Mouse (Mus musculus) induced T-regulatory cell, adult 2 months (primary cell): ENCODE results near the gene BC107364.
A peak's percentile ranks its signal among the peaks of the same experiment; 100 is the strongest.
"Not testable (repeated sequence)": the region's sequence is repeated elsewhere in the genome, so short reads cannot be mapped to it uniquely, and the experiment has no call there.

Experiments
- DNase-seq: peaks from one replicate; pipeline ENCODE4 v3.0.0-alpha.2; 2012; ENCODE audit warnings: low read depth

The BC107364 gene

DNA sequence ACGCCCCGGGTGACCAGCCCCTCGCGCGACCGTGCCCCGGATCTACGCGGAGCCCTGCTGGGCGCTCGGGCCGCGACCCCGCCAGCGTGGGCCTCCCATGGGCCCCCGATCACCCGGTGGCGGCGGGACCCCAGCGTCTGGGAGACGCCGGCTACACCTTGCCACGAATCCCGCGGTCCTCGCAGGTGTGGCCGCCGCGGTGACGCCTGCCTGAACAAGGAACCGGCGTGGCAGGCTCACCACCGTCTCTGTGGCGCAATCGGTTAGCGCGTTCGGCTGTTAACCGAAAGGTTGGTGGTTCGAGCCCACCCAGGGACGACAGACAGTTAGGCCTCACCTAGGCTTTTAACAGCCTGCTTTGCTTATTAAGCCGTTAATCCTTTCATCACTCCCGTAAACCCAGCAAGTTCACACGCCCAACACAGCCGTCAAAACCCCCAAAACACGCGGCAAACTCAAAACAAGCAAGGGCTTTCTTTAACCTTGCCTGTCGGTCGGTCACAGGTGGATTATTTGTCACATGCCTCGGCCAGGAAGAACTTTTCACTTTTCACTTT is 847 bp downstream of the BC107364 start:
- not testable (repeated sequence) for DNase-seq

DNA sequence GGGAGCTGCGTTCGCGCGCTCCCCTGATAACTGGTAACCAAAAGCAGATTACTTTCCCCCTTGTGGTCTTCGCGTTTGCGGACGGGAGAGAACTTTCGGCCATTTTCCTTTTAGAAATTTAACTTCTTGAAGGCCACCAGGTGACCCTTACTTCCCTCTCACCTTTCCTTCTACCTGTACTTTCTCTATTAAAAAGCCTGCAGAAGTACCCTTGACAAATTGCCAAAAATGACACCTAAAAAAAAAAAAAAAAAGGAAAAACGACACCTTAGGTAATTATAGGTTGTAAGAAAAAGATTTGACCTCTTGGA is 1.6 kb downstream of the BC107364 start:
- not testable (repeated sequence) for DNase-seq

DNA sequence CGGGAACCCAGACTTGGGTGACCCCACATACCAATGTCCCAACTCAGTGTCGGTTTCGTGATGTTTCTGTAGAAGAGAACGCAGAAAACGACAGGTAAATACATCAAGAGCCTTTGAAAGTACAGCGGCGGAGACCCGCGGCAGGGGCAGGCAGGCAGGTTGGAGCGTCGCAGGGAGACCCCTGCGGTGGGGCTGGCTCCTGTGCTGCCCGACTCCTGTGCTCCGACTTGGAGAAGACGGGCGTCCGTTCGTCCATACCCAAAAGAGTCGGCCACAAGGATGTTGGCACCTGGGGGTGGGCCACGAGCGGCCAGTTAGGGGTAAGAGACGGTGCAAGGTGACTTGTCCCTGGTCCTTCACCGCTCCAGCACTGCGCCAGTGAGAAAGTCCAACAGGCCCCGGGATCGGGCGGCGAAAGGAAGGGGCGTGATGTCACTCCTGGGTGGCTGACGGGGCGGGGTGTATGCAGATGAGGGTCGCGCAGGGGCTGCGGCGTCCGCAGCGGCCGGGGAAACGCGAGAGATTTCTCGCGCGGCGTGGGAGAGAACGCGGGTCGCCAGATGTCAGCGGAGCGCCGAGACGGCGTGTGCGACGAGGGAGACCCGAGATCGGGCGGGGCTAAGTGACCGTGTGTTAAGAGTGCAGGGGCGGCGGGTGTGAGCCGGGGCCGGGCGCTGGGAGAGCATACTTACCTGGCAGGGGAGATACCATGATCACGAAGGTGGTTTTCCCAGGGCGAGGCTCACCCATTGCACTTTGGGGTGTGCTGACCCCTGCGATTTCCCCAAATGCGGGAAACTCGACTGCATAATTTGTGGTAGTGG is 2.1 kb downstream of the BC107364 start:
- not testable (repeated sequence) for DNase-seq

DNA sequence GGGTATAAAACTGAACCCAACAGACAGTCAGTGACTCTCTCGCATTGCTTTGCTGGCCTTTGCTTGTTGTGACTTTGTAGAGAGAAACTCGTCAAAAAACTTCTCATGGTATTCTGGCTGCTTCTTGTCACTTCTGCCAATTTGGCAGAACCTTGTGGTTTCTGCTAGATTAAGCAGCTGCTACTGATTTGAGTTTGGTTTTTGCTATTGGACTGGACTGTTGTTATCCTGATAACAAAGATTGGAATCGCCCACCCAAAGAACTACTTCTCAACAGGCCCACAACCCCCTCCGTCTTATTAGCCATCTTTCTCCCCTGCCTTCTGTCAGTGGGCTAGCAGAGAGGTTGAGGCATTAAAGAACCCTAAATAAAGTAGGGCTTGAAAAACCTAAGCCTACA is 6.7 kb downstream of the BC107364 start:
- no peak for DNase-seq

DNA sequence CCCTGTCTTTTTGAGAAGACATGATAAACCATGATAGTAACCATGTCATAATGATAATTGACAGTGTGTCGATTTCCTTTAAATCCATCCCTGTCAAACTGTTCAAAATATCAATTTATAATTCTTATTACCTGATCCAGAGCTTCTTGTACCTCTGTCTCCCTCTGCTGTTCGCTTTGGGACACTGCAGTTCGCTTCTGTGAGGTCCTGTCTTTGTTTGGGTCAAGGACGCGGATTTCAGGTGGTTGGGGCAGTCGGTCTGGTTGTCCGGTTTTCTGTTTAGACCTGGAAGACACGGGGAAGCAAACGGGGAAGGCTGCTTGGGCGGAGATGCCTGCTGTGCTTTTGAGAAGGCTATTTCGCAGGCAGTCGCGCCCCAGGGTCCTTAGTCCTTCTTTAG is 11.5 kb downstream of the BC107364 start:
- DNase-seq, result peak; percentile 86

DNA sequence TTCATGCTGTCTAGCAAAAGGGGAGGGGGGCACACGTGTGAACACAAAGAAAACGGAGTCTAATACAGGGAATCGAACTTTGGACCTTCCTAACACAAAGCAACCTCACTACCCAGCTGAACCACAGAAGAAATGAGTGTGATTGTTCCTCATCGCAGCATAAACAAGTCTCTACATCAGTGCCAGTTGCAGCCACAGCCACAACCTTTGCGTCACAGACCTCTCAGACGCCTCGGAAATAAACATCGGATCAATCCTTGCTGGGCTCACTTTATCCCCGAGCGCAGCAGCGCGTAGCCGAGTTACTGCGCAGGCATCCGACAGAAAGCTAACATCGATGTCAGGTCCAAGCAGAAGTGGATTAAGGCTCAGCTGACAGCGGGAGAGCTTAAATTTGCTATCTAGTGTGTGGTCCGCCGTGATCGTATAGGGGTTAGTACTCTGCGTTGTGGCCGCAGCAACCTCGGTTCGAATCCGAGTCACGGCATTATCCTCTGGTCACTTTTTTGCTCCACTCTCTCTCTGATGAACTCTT is 16.5 kb downstream of the BC107364 start:
- peak; percentile 61 for DNase-seq

DNA sequence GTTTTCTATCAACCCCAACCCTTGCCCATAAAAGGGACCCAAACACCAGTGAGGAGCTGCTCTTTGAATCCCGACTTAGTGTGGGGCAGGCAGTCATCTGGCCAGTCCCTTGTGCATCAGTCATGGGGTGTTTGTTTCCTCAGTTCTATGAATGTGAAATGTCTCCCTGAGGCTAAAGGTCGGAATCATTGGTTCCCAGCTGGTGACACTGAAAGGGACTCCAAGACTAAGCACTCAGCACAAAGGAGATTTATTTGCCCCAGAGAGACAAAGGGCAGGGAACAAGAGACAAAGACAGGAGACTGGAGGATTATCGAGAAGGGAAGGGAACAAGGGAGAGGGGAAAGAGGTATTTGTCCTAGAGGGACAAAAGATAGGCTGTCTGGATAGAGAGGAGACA is 19.9 kb downstream of the BC107364 start:
- no peak for DNase-seq

DNA sequence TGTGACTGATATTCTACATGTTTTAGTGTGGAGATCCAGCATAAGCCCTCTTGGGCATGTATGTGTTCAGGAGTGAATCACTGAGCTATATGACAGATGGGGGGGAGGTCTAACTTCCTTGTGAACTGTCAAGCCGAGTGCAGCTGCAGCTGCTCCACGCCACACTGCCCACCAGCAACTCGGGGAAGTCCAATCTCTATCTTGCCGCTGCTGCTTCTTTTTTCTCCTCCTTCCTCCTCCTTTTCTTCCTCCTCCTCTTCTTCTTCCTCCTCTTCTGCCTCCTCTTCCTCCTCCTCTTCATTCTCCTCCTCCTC is 22.3 kb downstream of the BC107364 start:
- DNase-seq, result no peak

DNA sequence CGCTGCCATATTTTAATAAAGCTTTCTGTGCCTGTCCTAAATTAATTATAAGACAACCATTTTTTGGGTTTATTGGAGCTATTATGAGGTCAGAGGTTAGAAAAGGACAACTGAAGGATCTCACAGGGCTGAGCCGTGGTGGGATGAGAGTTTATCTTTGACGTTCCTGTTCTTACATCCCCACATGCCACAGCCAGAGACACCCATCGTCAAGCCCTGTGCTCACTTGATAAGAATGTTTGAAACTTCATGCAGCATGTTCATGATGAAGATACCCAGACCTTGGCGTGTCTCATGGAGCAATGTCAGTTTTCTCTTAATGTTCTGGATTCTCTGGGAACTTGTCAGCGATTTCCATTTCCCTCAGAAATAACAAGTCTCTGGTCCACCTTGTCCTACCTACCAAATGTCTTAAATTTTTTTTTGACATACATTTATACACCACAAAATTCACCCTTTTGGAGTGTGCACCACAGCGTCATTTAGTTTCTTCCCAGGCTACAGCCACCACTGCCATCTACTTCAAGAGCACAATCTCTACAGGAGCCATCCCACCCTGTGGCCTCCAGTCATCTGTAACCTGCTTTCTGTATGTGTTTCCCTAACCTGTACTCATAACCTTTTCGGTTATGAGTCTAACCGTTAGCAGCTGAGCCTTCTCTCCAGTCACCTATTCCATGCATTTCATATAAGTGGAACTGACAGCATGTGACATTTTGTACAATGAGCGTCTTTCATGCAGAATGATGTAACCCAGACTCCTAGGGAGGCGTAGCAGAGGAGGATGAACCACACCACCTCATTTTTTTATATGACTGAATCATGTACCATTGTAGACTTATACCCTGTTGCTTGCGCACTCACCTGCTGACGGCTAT is 22.9 kb downstream of the BC107364 start:
- no peak for DNase-seq

DNA sequence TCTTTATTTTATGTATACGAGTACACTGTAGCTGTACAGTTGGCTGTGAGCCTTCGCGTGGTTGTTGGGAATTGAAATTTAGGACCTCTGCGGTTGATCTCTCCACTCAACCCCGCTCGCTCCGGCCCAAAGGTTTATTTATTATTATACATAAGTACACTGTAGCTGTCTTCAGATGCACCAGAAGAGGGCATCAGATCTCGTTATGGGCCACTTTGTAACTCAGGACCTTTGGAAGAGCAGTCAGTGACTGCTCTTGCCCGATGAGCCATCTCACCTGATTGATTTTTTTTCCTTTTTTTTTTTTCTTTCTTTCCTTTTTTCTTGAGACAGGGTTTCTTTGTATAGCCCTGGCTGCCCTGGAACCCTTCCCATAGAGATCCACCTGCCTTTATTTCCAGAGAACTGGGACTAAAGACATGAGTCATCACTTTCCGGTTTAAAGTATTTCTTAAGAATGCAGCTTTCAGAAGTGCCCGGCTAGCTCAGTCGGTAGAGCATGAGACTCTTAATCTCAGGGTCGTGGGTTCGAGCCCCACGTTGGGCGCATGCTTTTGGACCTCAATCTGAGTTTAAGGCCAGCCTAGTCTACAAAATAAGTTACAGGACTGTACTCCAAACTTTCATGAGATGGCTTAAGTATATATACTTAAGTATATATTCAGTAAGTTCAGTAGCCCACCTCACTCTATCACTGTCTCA is 24.2 kb downstream of the BC107364 start:
- peak; percentile 53 for DNase-seq

DNA sequence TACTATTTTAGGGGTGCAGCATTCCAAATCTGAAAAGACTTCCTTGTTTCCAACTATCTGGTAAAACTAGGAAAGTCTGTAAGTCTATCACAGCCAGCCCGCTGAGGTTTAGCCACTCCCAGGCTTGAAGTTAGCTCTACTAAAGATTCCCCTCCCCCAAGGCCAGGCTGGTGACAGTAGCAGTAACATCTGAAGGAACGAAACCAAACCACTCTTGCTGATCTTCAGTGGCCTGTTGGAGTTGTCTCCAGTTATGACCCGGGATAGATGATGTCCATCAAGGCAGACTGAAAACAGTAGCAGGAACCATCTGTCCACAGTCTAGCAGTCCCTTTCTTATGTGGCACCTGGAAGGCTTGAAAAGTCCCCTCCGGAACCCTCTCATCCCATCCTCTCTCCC is 24.8 kb downstream of the BC107364 start:
- peak; percentile 62 for DNase-seq

DNA sequence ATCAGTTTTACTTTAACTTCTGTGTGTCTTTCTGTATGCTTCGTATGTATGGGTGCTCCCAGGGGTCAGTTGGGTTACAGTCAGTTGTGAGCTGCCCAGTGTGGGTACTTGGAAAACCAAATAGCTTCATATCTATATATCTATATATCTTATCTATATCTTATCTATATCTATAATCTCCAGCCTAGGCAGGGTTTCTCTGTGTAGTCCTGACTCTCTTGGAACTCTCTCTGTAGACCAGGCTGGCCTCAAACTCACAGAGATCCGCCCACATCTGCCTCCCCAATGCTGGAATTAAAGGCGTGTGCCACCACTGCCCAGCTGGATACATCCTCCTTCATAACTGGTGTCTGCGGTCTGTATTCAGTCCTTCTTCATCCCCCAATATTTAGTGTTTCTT is 25.8 kb downstream of the BC107364 start:
- DNase-seq, result no peak

DNA sequence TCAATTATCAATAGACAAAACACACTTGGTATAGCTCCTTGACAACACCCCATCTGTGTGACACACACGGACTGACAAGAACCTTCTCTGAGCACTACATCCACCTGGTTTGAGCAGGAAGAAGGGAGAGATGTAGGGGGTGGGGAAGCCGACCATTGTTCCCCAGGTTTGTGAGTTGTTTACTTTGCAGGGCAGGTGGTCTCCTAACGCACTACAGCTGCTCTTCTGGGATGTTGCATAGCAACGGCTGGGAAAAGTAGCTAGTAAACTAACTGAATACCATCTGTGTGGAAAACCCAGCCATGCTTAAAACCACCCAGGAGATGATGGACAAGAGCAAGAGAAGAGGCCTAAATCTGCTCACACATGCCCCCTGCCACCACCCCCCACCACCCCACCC is 27.7 kb downstream of the BC107364 start:
- not testable (repeated sequence) for DNase-seq

DNA sequence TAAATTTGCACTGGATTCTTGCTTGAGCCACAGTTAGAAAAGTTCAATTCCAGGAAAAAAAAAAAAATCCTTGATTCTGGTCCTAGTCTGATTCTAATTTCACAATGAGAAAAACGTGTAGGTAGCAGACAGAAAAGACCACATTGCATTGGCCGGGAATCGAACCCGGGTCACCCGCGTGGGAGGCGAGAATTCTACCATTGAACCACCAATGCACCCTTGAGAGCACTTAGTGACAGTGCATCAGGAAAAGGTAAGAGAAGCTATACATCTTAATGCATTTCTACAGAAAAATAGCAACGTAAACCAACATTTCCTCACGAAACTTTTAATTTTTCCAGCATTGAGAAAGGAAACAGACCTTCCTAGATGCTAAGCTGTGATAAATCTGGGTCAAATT is 28.2 kb downstream of the BC107364 start:
- DNase-seq, result no peak

DNA sequence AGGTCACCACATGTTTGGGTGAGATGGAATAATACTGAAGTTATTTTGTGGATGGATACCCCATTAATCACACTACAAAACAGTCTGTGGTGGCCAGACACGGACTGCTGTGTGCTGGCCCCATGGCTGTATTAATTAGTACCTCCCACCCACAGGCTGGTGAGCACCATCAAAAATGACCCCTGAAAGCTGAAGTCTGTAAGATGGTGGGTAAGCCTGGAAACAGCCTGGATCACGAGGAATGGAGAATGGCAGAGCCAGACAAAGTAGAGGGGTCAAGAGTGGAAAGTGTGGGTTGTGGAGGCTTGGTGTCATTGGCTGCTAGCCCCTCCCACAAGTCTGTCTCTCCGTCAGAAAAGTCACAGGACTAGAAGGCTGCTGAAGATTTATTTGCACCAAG is 31.3 kb downstream of the BC107364 start:
- DNase-seq, result no peak

DNA sequence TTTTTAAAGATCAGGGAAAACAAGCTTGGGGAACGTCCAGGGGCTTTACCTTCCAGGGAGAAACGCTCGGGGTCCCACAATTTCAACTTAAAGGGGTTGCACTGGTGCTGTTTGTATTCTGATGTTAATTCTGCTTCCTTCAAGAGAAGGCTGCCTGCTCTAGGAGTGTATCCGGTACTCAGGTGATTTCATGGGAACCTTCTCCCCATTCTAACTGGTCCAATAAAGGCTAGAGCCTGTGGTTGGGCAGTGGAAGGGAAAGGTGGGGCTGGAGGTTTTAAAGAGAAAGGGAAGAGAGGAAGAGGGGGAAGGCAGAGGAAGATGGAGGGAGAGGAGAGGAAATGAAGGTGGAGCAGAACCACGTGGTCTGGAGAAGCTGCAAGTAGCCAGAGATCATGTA is 33.2 kb downstream of the BC107364 start:
- DNase-seq, result not testable (repeated sequence)

DNA sequence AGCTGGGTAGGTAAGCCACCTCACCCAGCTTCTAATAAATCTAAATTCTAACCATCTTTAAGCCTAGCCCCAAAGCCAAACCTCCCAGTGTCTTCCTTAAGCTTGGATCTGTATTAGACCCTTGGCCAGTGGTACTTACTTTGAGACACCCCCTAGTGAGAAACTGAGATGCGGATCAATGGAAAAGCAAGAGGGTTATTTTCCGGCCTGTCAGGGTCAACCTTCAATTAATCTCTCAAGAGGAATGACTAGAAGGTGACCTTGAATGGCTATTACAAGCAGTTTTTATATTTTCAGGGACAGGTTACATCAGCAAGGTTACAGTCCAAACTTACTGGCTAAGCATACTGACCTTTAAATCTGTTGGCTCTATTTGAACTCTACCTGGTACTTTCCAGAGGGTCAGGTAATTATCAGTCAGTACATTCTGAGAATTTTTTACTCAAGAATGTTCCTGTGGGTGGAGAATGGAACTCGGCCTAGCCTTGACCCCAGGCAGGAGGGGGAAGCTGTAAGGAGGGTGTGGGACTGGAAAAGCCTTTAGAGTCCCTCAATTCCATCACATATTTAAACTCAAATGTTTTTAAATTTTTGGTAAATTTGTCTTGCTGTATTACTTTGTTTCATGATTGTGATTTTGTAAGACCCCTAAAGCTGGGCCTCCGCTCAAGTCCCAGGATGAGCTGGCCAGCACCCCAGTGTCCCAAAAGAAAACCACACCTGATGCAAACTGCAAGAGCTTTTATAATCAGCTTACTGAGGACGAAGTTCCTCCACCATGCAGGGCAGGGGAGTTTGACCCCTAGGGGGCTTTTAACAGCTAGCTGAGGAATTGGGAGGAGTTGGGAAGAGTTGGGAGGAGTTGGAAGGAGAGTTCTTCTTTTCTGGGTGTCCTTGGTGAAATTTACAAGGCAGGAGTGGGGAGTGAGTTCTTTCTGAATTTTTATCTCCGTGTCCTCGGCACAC is 34.0 kb downstream of the BC107364 start:
- DNase-seq, result no peak

DNA sequence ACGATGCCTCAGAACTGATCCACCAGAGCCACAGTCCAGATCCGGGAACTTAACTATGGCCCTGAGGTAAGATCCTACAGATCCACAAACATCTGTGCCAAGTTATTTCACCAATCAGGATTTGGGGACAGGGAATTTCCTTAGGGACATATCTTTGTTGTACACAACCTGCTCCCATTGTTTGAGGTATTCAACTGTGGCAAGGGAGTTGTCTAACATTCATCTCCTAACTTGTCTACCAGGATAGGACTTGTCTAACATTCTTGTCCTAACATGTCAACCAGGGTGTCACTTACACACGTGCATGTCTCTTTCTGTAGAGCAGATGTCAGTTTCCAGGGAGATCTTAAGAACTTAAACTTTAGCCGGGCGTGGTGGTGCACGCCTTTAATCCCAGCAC is 35.5 kb downstream of the BC107364 start:
- no peak for DNase-seq

DNA sequence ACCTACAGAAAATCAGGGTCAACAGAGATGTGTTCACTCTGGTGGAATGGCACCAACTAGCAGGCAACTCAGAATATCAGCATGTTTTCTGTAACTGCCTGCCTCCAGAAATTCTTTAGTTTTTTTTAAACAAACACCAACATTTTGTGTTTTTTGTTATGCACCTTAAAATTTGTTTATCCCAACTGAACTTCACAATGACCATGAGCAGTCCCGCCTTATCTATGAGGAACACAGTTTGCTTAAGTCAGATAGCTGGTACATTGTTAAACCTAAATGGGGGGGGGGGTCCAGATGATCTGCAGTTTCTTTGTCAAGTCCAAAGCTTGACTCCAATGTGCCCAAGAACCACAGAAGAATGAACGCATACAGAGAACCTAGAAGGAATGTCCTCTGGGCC is 36.0 kb downstream of the BC107364 start:
- DNase-seq, result no peak

DNA sequence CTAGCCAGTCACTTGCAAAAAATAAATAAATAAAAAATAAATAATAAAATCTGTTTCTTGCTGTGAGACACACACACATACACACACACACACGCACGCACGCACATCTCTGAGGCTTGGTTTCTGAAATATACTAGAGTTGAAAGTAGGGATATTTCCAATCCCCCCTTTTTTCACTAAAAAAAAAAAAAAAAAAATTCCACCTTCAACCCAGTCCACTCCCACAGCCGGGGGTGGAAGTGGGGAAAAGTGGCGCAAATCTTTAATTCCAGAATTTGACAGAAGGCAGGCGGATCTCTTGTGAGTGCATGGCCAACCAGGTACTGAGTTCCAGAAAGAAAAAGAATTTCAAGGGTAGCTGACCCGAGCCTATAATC is 37.2 kb downstream of the BC107364 start:
- no peak for DNase-seq
